Mouse (Mus musculus): ENCODE results near the gene Ccdc157. TPM values are rescaled to one million over a fixed set of nuclear protein-coding genes. Genes with fewer than 3 reads are reported as not detected.
"Not testable (repeated sequence)": the region's sequence is repeated elsewhere in the genome, so short reads cannot be mapped to it uniquely, and the experiment has no call there.

Gene Ccdc157
- polyA plus RNA-seq, 1 experiment from 2014 or later, result 7.9 TPM

- Histone ChIP-seq H3K27ac (replicated peaks) (no peak overlapping the region), H3K36me3 (peaks cover 29% of the 10 kb centered on the region; the same call in 1 of the 2 replicates), H3K9ac (no peak overlapping the region), H3K4me3 (no peak overlapping the region), H3K27me3 (0 out of 2 replicates have a peak, but pooled peaks cover 6% of the 10 kb centered on the region), H3K9me3 (no peaks in the 10 kb centered on the region), H3K4me1 (replicated peaks) (peaks cover 8% of the 10 kb centered on the region), H3K4me2 (no peak overlapping the region)
- WGBS, result 89% methylated on average over 4 of the region's 4 CpGs
- no peak for ATAC-seq (ENCODE audit: low read depth)
Measured at GRCm38 (mm10) chr11:4112033-4112432, 48.1 kb downstream of the Ccdc157 start.

DNA sequence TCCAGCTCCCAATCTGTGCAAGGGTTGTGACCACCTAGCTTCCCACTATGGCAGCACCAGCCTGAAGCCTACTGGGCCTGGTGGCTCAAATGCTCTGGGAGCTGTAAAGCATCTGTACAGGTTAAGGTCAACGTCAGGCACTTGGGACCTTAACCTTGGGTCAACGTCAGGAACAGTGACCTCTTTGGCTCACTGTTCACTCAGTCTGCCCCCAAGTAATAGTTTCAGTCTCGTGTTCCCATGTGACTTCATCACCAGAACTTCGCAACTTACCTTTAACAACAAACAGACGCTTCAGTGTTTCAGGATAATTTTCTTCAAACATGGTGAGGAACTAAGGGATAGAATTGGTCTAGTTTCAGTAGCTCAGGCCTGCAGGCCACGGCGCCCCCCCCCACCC, 51.4 kb downstream of the Ccdc157 start:
- Histone ChIP-seq H3K4me3 (no peak overlapping the region), H3K27ac (replicated peaks) (no peak overlapping the region), H3K9me3 (no peaks in the 10 kb centered on the region), H3K27me3 (no peaks in the 10 kb centered on the region), H3K4me2 (no peak overlapping the region), H3K9ac (no peak overlapping the region), H3K36me3 (peaks cover 30% of the 10 kb centered on the region; the same call in 1 of the 2 replicates), H3K4me1 (replicated peaks) (no peaks in the 10 kb centered on the region)
- ATAC-seq (ENCODE audit: low read depth), result no peak
- 88% methylated on average over 7 of the region's 7 CpGs for WGBS

DNA sequence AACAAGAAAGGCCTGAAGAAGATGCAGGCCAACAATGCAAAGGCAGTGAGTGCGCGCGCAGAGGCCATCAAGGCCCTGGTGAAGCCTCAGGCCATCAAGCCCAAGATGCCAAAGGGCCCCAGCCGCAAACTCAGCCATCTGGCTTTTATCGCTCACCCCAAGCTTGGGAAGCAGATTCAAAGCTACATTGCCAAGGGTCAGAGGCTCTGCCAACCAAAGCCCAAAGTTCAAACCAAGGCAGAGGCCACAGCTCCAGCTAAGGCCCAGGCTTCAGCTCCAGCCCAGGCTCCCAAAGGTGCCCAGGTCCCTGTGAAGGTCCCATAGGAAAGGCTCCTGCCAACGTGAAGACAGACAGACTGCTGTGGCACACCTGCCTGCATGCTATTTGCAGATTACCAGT, 52.2 kb downstream of the Ccdc157 start:
- not testable (repeated sequence) for H3K9ac ChIP-seq; ATAC-seq (ENCODE audit: low read depth); H3K9me3 ChIP-seq; H3K4me2 ChIP-seq; H3K27me3 ChIP-seq; H3K27ac ChIP-seq (replicated peaks); H3K4me3 ChIP-seq; H3K4me1 ChIP-seq (replicated peaks)
- 93% methylated on average over 6 of the region's 6 CpGs for whole genome bisulfite sequencing
- peaks cover 37% of the 10 kb centered on the region; the same call in 1 of the 2 replicates for H3K36me3 ChIP-seq

DNA sequence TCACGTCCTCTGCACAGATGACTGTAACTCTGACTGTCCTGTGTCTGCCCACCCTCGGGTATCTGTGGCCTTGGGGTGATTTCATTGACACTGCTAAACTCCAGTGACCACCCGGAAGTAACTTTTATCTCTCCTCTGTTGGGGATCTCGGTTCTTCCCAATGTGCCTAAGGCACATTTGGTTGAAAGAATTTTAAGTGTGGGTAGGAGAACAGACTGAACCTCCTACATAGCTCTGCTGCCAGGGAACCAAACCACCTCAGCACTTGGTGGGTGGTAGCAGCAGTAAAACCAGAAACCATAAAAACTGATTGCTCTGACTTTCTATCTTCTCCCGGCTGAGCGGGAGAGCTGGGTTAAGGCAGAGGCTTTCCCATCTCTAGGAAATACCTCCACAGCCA, 54.6 kb downstream of the Ccdc157 start:
- no peaks in the 10 kb centered on the region for H3K27me3 ChIP-seq
- no peak overlapping the region for H3K9ac ChIP-seq
- ATAC-seq (ENCODE audit: low read depth), result no peak
- WGBS, result 16% methylated on average over 6 of the region's 6 CpGs
- H3K27ac ChIP-seq (replicated peaks), result no peak overlapping the region
- no peaks in the 10 kb centered on the region for H3K4me1 ChIP-seq (replicated peaks)
- no peak overlapping the region for H3K4me3 ChIP-seq
- H3K36me3 ChIP-seq, result peaks cover 28% of the 10 kb centered on the region; the same call in 1 of the 2 replicates
- H3K4me2 ChIP-seq, result no peak overlapping the region
- no peaks in the 10 kb centered on the region for H3K9me3 ChIP-seq

GRCm38 (mm10) chr11:4104989-4105388, 55.1 kb downstream of the Ccdc157 start:
- Histone ChIP-seq H3K4me3 (no peak overlapping the region), H3K4me1 (replicated peaks) (no peaks in the 10 kb centered on the region), H3K27ac (replicated peaks) (no peak overlapping the region), H3K27me3 (no peaks in the 10 kb centered on the region), H3K36me3 (peaks cover 25% of the 10 kb centered on the region; the same call in 1 of the 2 replicates), H3K9ac (no peak overlapping the region), H3K4me2 (no peak overlapping the region), H3K9me3 (no peaks in the 10 kb centered on the region)
- ATAC-seq (ENCODE audit: low read depth), result no peak
- 71% methylated on average over 5 of the region's 5 CpGs for WGBS

- Histone ChIP-seq H3K27me3 (no peaks in the 10 kb centered on the region), H3K4me3 (no peak overlapping the region), H3K36me3 (peaks cover 15% of the 10 kb centered on the region; the same call in 1 of the 2 replicates), H3K9me3 (no peaks in the 10 kb centered on the region), H3K4me1 (replicated peaks) (no peaks in the 10 kb centered on the region), H3K9ac (no peak overlapping the region), H3K27ac (replicated peaks) (no peak overlapping the region), H3K4me2 (no peak overlapping the region)
- ATAC-seq (ENCODE audit: low read depth), result no peak
- 89% methylated on average over 14 of the region's 14 CpGs for WGBS
Measured at GRCm38 (mm10) chr11:4103522-4103921, 56.6 kb downstream of the Ccdc157 start.

GRCm38 (mm10) chr11:4101851-4102250, 58.2 kb downstream of the Ccdc157 start:
- no peak overlapping the region for H3K4me2 ChIP-seq
- H3K4me1 ChIP-seq (replicated peaks), result peaks cover 11% of the 10 kb centered on the region
- H3K27ac ChIP-seq (replicated peaks), result no peak overlapping the region
- no peaks in the 10 kb centered on the region for H3K27me3 ChIP-seq
- peak overlapping the region; percentile 12; the same call in 1 of the 2 replicates for H3K9ac ChIP-seq
- WGBS, result 89% methylated on average over 5 of the region's 5 CpGs
- no peak for ATAC-seq (ENCODE audit: low read depth)
- H3K9me3 ChIP-seq, result no peaks in the 10 kb centered on the region
- peaks cover 8% of the 10 kb centered on the region; the same call in 1 of the 2 replicates for H3K36me3 ChIP-seq
- H3K4me3 ChIP-seq, result no peak overlapping the region

- peaks cover 8% of the 10 kb centered on the region; the same call in 1 of the 2 replicates for H3K36me3 ChIP-seq
- peaks cover 29% of the 10 kb centered on the region for H3K4me1 ChIP-seq (replicated peaks)
- H3K9me3 ChIP-seq, result no peaks in the 10 kb centered on the region
- H3K27me3 ChIP-seq, result no peaks in the 10 kb centered on the region
- H3K4me2 ChIP-seq, result no peak overlapping the region
- H3K9ac ChIP-seq, result no peak overlapping the region
- 70% methylated on average over 3 of the region's 3 CpGs for WGBS
- no peak overlapping the region for H3K4me3 ChIP-seq
- no peak for ATAC-seq (ENCODE audit: low read depth)
- H3K27ac ChIP-seq (replicated peaks), result no peak overlapping the region
Measured at GRCm38 (mm10) chr11:4099447-4099846, 60.6 kb downstream of the Ccdc157 start.

DNA sequence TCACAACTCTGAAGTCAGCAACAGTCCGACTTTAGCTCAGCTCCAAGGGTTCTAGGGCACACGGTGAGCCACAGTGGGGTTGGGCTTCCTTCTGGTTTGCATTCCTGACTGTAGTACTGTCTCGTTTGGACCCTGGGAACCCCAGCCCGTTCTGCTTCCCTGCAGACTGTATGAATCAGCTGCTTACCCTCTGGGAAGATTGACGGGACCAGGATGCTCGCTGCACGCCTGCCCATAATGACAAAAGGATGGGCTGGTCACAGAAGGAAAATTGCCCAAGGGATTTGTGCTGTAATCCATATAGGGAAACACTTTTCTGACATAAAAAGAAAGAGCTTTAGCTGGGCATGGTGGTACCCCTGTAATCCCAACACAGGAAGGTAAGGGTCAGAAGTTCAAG, 61.3 kb downstream of the Ccdc157 start:
- no peak overlapping the region for H3K4me3 ChIP-seq
- no peaks in the 10 kb centered on the region for H3K27me3 ChIP-seq
- no peak for ATAC-seq (ENCODE audit: low read depth)
- no peak overlapping the region for H3K27ac ChIP-seq (replicated peaks)
- WGBS, result 75% methylated on average over 7 of the region's 7 CpGs
- peaks cover 8% of the 10 kb centered on the region; the same call in 1 of the 2 replicates for H3K36me3 ChIP-seq
- H3K4me2 ChIP-seq, result no peak overlapping the region
- no peaks in the 10 kb centered on the region for H3K9me3 ChIP-seq
- H3K9ac ChIP-seq, result no peak overlapping the region
- H3K4me1 ChIP-seq (replicated peaks), result peaks cover 36% of the 10 kb centered on the region

GRCm38 (mm10) chr11:4098120-4098519, 62.0 kb downstream of the Ccdc157 start:
- no peak overlapping the region for H3K4me2 ChIP-seq
- no peaks in the 10 kb centered on the region for H3K9me3 ChIP-seq
- H3K4me3 ChIP-seq, result no peak overlapping the region
- ATAC-seq (ENCODE audit: low read depth), result no peak
- no peaks in the 10 kb centered on the region for H3K27me3 ChIP-seq
- no peak overlapping the region for H3K9ac ChIP-seq
- peaks cover 36% of the 10 kb centered on the region for H3K4me1 ChIP-seq (replicated peaks)
- H3K27ac ChIP-seq (replicated peaks), result no peak overlapping the region
- peaks cover 1% of the 10 kb centered on the region; the same call in 1 of the 2 replicates for H3K36me3 ChIP-seq
- 70% methylated on average over 8 of the region's 8 CpGs for WGBS

DNA sequence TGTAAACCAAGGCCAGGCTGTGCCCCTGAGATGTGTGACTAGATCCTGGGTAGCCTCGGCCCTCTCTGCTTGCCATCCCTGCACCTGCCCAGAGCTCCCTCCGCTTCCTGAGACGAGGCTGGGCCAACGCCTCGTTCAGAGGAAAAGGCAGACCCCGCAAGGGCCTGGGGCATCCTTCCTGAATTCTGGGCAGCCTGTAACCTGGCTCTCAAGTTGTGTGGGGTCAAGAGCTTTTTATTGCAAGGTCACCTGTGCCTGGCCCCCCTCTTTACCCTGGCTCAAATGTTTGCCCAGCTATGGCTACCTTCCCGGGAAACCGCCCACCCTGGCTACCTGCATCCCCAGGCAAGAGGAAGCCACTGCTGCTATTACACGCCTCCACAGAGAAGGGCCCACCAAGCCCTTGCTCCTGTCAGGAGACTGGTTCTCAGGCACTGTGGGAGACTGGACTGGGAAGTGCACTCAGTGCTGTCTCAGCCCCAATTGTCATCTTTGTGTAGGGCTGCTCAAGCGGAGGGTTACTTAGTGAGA, 62.9 kb downstream of the Ccdc157 start:
- peaks cover 36% of the 10 kb centered on the region for H3K4me1 ChIP-seq (replicated peaks)
- H3K27ac ChIP-seq (replicated peaks), result peak overlapping the region; percentile 92
- no peaks in the 10 kb centered on the region for H3K9me3 ChIP-seq
- H3K4me2 ChIP-seq, result peak overlapping the region; percentile 89
- peak overlapping the region; percentile 52 for H3K4me3 ChIP-seq
- H3K36me3 ChIP-seq, result no peaks in the 10 kb centered on the region
- peak overlapping the region; percentile 90 for H3K9ac ChIP-seq
- ATAC-seq (ENCODE audit: low read depth), result peak; percentile 54
- H3K27me3 ChIP-seq, result no peaks in the 10 kb centered on the region
- 28% methylated on average over 10 of the region's 10 CpGs for WGBS

GRCm38 (mm10) chr11:4096054-4096984, 63.8 kb downstream of the Ccdc157 start:
- H3K27me3 ChIP-seq, result no peaks in the 10 kb centered on the region
- H3K9me3 ChIP-seq, result no peaks in the 10 kb centered on the region
- H3K9ac ChIP-seq, result peak overlapping the region; percentile 90
- peak; percentile 95 for ATAC-seq (ENCODE audit: low read depth)
- H3K27ac ChIP-seq (replicated peaks), result peak overlapping the region; percentile 92
- peaks cover 36% of the 10 kb centered on the region for H3K4me1 ChIP-seq (replicated peaks)
- peaks cover 4% of the 10 kb centered on the region; the same call in 1 of the 2 replicates for H3K36me3 ChIP-seq
- H3K4me3 ChIP-seq, result peak overlapping the region; percentile 52
- WGBS, result 3% methylated on average over 45 of the region's 45 CpGs
- peak overlapping the region; percentile 89 for H3K4me2 ChIP-seq

Measured in neural tube, embryonic 13.5 days (tissue).